Mouse (Mus musculus) CD4-positive, CD25-positive, alpha-beta regulatory T cell, adult 2 months (primary cell): ENCODE measurements around the gene Hmox1.

Source experiments
- DNase-seq: peaks from one replicate; pipeline ENCODE4 v3.0.0-alpha.2; 2012; ENCODE audit warnings: low read depth, low spot score

Gene Hmox1

GRCm38 (mm10) chr8:75093399-75094156, at the start of gene Hmox1:
Gene Hmox1, plus strand, starts transcription at chr8:75093621.
- peak; percentile 83 for DNase-seq

- DNase-seq: no peak
Measured at GRCm38 (mm10) chr8:75046303-75046702, 47.1 kb upstream of the Hmox1 start.

- no peak for DNase-seq
Measured at GRCm38 (mm10) chr8:75047784-75048183, 45.6 kb upstream of the Hmox1 start.

- no peak for DNase-seq
Measured at GRCm38 (mm10) chr8:75053342-75053741, 40.1 kb upstream of the Hmox1 start.

GRCm38 (mm10) chr8:75055673-75056072, 37.7 kb upstream of the Hmox1 start:
- no peak for DNase-seq

GRCm38 (mm10) chr8:75060022-75060421, 33.4 kb upstream of the Hmox1 start:
- DNase-seq: no peak

GRCm38 (mm10) chr8:75060815-75061214, 32.6 kb upstream of the Hmox1 start:
- no peak for DNase-seq

- DNase-seq: no peak
Measured at GRCm38 (mm10) chr8:75063290-75063689, 30.1 kb upstream of the Hmox1 start.

GRCm38 (mm10) chr8:75064790-75065189, 28.6 kb upstream of the Hmox1 start:
- DNase-seq: no peak

GRCm38 (mm10) chr8:75067287-75067686, 26.1 kb upstream of the Hmox1 start:
- DNase-seq: no peak

GRCm38 (mm10) chr8:75070297-75070696, 23.1 kb upstream of the Hmox1 start:
- no peak for DNase-seq

- DNase-seq: peak; percentile 84
Measured at GRCm38 (mm10) chr8:75071627-75072346, 21.6 kb upstream of the Hmox1 start.

- DNase-seq: no peak
Measured at GRCm38 (mm10) chr8:75074876-75075275, 18.5 kb upstream of the Hmox1 start.

- no peak for DNase-seq
Measured at GRCm38 (mm10) chr8:75078215-75078614, 15.2 kb upstream of the Hmox1 start.

GRCm38 (mm10) chr8:75078851-75079250, 14.6 kb upstream of the Hmox1 start:
- DNase-seq: no peak

- DNase-seq: no peak
Measured at GRCm38 (mm10) chr8:75081364-75082040, 11.9 kb upstream of the Hmox1 start.

- DNase-seq: no peak
Measured at GRCm38 (mm10) chr8:75082181-75082805, 11.1 kb upstream of the Hmox1 start.

GRCm38 (mm10) chr8:75083846-75084245, 9.6 kb upstream of the Hmox1 start:
- DNase-seq: peak; percentile 73

- no peak for DNase-seq
Measured at GRCm38 (mm10) chr8:75084382-75085064, 8.9 kb upstream of the Hmox1 start.

GRCm38 (mm10) chr8:75086002-75086401, 7.4 kb upstream of the Hmox1 start:
- no peak for DNase-seq

- no peak for DNase-seq
Measured at GRCm38 (mm10) chr8:75087127-75087526, 6.3 kb upstream of the Hmox1 start.
